Mouse (Mus musculus): ENCODE measurements at regions not wholly inside any gene's neighbourhood (a gene's known extent, or its start where the extent isn't known, plus 50 kb on each side); places are given as distances from the start of the nearest gene placed in this dataset.
A peak's percentile ranks its signal among the peaks of the same experiment; 100 is the strongest.
"Not testable (repeated sequence)": the region's sequence is repeated elsewhere in the genome, so short reads cannot be mapped to it uniquely, and the experiment has no call there.

GRCm38 (mm10) chr12:25529537-25529936, 432.6 kb upstream of the Id2 start:
- intact Hi-C loops (cut with DNase I) = no loop called here
- DNase-seq = no peak

- intact Hi-C loops (cut with DNase I) = no loop called here
- no peak for DNase-seq
These were observed 429.7 kb upstream of the Id2 start for GRCm38 (mm10) chr12:25526639-25527038.

GRCm38 (mm10) chr12:25516738-25517137, 419.8 kb upstream of the Id2 start:
- intact Hi-C loops (cut with DNase I) = no loop called here
- DNase-seq = no peak

DNA sequence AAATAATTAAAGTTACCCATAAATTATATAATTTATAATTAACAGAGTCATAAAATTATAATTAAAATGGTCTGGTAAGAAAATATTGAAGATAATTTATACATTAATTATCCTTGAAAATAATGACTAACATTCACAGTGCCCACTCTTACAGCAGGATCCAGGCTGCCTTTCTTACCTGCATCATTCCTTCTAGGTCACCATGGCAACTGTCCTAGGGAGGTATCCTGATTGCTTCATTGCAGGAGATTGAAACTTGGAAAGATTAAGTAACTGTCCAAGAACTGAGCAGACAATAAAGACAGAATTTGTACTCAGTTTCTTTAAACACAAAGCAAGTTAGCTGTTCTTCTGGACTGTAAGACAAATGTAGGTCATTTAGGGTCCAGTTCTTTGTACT, 416.7 kb upstream of the Id2 start:
- intact Hi-C loops (cut with DNase I) = no loop called here
- DNase-seq = no peak

DNA sequence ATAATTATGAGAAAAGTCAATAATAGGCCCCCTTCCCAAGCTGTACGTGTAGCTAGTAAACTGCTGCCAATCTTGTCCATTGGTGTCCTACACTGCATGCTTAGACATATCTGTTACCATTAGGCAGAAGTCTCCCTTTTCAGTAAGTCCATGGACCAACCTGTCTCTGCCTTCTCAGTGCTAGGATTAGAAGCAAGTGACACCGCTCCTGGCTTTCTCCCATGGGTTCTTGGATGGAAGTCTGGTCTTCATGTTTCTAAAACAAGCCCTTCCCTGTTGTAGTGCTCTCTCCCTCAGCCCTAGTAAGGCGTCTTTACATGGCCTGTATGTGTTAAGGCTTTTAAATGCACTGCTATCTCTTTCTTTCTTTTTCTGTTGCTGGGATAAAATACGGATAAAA, 412.7 kb upstream of the Id2 start:
- intact Hi-C loops (cut with DNase I) = no loop called here
- DNase-seq = peak in 1 of 2 experiments; percentile 21

DNA sequence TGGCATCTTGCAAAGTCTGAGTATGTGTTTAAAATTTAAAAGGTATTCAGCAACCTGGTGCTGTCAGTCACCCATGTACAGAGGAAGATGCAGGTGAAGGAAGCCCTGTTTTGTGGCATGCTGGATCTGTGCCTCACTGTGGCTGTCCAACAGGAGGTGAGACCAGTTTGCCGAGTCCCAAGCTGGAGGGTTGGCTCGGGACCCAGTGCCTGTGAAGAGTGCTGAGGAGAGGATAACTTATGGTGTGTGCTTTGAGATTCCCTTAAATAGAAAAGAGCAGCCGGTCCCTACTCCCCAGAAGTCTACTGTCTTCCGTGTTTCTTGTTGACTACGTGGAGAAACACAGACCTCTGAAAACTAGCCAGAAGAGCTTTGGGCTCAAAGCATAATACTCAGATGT, 396.3 kb upstream of the Id2 start:
- intact Hi-C loops (cut with DNase I) = no loop called here
- no peak for DNase-seq

GRCm38 (mm10) chr12:25492483-25493190, 395.7 kb upstream of the Id2 start:
- DNase-seq = no peak
- intact Hi-C loops (cut with DNase I) = no loop called here

GRCm38 (mm10) chr12:25475180-25475758, 378.3 kb upstream of the Id2 start:
- intact Hi-C loops (cut with DNase I) = no loop called here
- no peak for DNase-seq

DNA sequence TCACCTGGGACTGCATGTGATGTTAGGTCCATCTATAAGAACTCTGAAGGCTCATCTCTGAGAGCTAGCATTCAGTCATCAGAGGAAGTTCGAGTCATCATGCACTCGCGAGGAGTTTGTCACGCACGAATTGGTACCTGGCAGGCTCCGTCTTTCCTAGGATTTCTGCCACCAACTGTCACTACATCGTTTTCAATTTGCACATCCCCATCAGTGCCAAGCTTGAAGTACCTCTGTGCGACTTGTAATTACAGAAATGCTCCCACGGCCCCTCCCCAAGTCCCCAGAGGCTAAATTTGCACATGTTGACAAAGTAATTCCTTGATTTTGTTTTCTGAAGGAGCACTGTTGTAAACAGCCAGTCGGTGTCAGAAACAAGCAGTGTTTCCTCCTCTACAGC, 372.2 kb upstream of the Id2 start:
- intact Hi-C loops (cut with DNase I) = no loop called here
- no peak for DNase-seq

DNA sequence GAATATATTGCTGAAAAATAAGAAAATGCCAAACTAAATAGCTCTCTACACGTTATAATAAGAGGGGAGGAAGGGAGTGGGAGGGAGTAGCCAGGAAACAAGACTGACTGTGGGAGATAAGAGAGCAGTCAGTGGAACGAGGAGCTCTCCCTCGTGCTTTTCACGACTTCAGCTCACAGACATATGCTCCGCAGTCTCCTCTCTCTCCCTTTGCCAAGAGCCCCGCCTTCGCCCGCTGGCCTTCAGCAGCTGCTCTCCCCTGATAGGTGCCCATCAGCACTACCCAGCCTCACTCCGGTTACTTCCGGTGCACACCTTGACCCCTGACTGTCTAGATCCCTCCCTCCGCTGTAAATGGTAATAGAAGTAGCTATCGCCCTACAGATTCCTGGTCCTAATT, 370.8 kb upstream of the Id2 start:
- DNase-seq = no peak
- intact Hi-C loops (cut with DNase I) = no loop called here

- intact Hi-C loops (cut with DNase I) = not testable (repeated sequence)
These were observed 365.8 kb upstream of the Id2 start for GRCm38 (mm10) chr12:25462690-25463089.

GRCm38 (mm10) chr12:25455281-25455989, 358.5 kb upstream of the Id2 start:
- no peak for DNase-seq
- intact Hi-C loops (cut with DNase I) = no loop called here

More at GRCm38 (mm10) chr12:25462690-25463089, 365.8 kb upstream of the Id2 start:
- DNase-seq = not testable (repeated sequence)

- intact Hi-C loops (cut with DNase I) = no loop called here
- no peak for DNase-seq
These were observed 356.4 kb upstream of the Id2 start for GRCm38 (mm10) chr12:25453356-25453755.

- intact Hi-C loops (cut with DNase I) = no loop called here
- no peak for DNase-seq
These were observed 354.2 kb upstream of the Id2 start for GRCm38 (mm10) chr12:25451156-25451555.

DNA sequence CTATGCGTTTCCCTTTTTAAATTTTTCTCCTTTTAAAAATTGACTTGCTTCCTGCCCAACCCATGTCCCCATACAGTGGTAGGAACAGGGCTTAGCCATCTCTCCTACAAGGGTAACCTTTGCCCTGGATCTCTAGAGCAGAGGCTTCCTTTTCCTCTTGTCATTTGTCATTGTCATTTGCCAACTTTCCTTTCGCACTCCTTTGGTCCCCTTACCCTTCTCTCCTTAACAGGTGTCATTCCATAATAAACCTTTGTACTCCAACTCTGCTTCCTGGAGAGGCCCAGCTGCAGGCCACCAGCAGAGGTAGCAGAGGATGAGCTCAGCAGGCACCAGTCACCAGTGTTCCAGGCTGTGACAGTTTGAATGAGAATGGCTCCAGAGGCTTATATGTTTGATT, 347.4 kb upstream of the Id2 start:
- intact Hi-C loops (cut with DNase I) = no loop called here
- DNase-seq = no peak

GRCm38 (mm10) chr12:25439029-25439551, 342.1 kb upstream of the Id2 start:
- DNase-seq = no peak
- intact Hi-C loops (cut with DNase I) = no loop called here

DNA sequence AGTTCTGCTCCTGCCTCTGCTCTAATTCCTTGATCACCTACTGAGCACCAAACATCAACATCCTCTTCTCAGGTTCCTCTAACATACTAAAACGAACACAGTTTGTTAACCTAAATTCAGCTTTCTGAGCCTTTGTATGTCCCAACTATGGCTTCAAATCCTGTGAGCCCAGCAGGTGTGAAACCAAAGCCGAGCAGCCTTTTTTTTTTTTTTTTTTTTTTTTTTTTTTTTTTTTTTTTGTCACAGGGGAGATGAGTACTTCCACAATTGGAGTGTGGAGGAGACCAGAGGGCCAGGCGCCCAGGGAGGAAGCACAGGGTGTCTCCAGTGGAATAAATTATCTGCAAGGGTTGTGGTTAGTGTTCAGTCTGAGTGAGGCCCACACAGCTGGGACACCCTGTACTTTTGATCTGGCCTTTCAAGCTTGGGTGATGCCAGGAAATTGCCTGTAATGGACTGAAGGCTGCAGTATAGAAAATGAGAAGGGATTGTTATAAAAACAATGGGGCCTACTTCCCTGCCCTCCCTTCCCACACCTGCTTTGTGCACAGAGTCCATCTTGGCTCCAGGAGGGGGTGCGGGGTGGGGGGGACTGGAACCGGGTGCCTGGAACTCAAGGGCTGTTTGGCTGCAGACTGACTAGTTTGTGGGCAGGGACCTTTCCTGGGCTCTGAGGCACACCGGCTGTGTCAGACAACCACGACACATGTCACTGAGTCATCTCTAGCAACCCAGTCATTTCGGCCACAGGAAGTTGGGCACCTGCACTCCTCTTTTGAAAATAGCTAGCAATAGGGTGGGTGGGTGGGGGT, 341.5 kb upstream of the Id2 start:
- DNase-seq = no peak
- intact Hi-C loops (cut with DNase I) = no loop called here

- DNase-seq = no peak
- intact Hi-C loops (cut with DNase I) = no loop called here
These were observed 340.6 kb upstream of the Id2 start for GRCm38 (mm10) chr12:25437556-25437955.

GRCm38 (mm10) chr12:25436220-25436911, 339.4 kb upstream of the Id2 start:
- no peak for DNase-seq
- intact Hi-C loops (cut with DNase I) = no loop called here

DNA sequence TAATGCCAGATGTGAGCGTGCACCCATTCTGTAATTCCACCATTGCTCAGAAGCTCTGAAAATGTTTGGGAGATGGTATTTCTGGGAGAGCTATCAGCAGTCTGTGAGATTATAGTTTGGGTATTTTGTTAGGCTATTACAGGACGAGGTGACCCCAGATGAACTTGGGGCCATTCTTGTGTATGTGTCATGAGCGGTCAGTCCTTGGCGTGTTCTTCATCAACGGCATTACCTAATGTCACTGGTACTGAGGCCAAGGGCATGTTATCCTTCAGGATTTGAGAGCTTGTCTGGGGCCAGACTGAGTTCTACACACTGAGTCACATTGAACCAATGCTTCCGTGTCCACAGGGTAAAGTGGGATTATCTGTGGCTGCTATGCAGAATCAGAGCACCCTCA, 335.9 kb upstream of the Id2 start:
- no peak for DNase-seq
- intact Hi-C loops (cut with DNase I) = no loop called here
